Mouse (Mus musculus): ENCODE measurements around the gene Loxl3.
A peak's percentile ranks its signal among the peaks of the same experiment; 100 is the strongest.

The Loxl3 gene

DNA sequence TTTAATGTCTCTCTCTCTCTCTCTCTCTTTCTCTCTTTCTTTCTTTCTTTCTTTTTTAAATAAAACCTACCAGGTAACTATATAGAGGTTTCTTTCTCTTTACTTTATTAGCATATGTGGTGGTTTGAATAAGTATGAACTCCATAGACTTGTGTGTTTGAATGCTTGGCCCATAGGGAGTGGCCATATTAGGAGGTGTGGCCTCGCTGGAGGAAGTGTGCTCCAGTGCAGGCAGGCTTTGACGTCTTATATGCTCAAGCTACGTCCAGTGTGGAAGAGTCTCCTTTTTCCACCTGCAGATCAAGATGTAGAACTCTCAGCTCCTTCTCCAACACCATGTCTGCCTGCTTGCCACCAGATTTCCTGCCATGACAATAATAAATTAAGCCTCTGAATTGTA, 14.9 kb upstream of the Loxl3 start:
- no peak for DNase-seq

DNA sequence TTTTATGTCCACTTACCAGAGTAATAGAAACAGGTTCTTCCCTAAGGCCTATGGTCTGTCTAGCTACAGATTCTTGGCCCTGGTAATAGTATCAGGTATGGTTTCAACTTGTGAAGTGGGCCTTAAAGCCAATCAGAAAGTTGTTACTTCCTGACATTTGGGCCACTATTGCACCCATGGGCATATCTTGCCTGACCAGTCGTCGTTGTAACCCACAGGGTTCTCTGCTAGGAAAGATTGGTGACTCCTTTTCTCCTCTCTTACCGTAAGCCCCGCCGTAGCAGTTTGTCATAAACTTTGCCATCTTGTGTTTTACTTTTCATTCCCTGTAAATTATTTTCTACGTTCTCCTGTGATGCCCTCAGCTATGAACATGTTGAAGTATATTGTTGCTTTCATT, 13.9 kb upstream of the Loxl3 start:
- DNase-seq: no peak

DNA sequence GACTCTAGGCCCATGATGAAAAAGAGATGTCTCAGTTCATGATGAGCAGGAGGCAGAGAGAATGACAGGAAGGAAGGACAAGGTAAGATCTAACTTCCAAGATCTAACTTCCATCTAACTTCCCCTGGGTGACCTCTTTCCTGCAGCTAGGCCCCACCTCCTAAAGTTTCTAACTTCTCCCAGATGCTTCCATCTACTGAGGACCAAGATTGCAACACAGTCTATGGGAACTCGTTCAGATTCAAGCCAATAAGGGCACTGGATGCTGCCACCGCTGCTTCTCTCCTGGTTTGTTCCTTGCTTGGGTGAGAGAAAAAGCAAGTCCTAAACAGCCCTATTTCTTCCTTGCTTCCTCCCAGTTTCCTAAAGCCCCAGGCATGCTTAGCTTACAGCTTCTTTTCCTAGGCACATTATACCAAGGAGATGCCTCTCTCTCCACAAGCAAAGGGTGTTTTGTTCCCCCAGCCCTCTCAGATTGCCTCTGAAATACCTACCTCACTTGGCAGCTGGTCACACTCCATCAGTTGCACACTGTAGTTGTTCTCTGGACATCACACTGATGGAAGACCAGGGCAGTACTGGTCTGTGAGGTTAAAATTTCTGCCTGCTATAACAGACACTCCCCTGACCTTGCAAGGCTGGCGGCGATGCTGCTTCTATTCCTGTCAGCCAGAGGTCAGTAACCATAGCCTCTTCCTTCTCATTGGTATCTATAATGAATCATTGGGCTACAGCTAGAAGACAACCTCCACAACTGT, 13.0 kb upstream of the Loxl3 start:
- no peak for DNase-seq

DNA sequence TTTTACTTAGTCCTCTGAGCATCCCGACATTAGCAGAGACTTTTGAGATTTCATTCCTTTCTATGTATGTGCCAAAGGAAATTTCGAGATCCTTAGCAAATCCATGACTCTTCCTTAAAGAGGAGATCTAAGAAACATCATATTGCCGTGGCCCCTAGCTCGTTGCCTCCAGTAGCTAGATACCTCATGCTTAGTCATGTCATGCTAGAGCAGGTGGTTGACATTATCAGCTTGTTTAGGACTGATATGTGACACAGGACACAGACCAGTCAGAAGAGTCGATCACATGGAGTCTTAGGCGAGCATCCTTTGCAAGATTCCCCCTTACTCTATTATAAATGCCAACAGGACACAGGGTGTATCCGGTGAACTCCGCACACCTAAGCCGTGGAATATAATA, 11.0 kb upstream of the Loxl3 start:
- no peak for DNase-seq

DNA sequence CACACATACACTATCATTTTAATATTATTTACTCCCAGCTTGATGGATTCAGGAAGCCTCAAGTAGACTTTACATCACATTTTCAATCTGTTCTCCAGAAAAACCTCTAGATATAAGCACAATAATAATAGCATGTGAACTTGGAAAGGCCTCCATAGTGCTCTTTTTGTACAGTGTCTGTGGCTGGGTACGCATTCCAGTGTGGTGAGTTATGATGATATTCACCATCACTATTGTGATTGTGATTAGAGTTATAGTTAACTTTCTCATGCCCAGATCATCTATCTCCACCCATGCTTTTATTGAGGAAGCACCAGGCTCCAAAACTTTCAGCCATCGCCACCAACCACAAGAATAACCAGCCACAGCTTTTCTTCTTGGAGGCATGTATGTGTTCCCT, 10.2 kb upstream of the Loxl3 start:
- DNase-seq: no peak

DNA sequence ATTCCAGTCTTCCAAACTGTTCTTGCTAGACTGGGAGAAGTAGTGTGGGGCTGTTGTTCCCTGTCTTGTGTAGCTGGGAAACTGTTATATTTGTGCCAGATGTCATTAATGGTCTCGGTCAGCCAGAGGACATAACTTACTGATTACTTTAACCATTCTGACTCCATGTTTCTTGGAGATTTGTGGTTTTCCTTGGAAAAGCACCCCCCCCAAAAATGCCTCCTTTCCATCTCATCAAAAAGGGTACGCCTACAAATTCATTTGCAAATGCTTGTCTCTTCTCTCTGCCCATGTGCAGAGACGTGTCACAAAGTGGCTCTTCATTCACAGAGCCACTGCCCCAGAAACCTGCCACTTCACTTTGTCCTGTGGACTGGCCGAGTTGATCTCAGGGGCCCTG, 9.6 kb upstream of the Loxl3 start:
- no peak for DNase-seq

DNA sequence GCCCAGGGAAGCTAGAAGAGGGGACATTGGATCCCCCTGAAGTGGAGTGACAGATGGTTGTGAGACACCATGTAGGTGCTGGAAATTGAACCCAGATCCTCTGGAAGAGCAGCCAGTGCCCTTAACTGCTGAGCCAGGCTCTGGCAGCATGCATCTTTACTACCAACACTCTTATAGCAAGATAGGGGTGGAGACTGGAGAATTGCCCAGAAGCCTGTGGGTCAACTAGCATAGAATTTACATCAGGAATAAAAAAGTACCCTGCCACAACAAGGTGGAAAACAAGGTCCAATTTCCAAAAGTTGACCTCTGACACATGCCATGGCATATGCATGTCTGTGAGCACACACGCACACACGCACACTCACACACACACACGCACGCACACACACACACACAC, 8.8 kb upstream of the Loxl3 start:
- no peak for DNase-seq

DNA sequence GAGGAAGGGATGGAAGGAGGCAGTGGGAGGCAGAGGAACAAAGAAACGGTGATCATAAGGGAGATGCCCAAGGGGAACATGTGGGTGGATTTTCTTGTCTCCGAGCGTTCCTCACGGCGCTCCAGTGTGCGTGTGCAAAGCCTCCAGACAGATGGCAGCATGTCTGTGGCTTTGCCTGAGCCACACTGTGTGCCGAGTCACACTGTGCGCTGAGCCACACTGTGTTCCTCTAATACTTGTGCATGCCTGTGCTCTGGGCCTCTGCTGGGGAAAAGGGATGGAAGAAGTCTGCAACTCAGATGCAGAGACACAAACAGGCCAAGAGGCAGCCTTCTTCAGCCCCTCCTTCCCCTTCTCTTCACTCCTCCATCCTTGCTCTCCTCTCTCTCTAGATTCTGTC, 6.7 kb upstream of the Loxl3 start:
- DNase-seq: no peak

DNA sequence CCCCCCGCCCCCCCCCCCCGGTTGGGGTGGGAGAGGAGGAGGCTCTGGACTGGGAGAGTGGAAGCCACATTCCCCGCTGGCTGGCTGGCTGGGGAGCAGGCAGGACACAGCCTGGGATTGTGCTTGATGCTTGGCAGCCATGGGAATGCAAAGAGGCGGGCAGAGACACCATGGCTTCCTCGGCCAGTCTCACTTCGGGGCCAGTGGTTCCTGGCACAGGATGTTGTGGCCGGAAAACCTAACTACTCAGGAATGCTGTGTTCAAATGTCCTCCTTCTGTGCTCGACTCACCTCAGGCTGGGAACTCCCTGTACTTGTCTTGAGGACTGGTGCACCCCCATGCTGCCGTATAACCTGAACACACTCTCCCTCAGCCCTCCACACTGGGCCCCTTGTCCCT, 6.3 kb upstream of the Loxl3 start:
- DNase-seq: no peak

DNA sequence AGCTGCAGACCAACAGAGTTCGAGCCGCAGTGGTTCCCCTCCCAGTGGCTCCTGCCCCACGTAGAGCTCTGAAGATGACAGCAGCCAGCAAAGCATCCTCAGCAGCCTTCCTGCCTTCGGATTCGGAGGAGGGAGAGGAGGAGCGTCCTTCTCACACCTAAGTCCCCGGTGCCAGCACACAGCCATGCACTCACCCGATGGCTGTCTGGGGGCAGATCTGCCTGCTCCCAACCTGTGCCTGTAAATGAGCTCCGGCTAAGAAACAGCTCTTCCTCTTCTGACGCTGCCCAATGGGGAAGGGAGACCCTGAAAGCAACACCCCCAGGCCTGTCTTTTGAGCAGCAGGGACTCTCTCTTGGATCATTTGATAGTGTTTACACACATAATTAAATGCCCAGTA, 4.2 kb upstream of the Loxl3 start:
- no peak for DNase-seq

DNA sequence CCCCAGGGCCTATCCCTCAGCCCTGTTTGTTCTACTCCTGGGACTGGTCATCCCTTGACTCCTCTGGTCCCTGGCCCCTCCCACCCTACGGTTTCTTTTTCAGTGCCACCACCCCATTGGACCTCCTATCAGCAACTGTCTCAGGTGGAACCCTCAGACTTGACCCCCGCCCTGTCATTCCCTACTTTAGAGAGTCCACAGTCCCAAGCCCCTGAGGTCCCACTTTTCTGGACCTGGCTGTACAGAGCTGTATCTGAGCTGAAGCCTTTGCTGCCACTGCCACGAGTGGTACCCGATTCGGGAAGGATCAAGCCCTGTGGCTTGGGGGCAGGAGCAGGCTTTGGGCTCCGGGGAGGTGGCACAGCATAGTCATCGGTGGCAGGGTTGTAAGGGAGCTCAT, 2.9 kb upstream of the Loxl3 start:
- no peak for DNase-seq

DNA sequence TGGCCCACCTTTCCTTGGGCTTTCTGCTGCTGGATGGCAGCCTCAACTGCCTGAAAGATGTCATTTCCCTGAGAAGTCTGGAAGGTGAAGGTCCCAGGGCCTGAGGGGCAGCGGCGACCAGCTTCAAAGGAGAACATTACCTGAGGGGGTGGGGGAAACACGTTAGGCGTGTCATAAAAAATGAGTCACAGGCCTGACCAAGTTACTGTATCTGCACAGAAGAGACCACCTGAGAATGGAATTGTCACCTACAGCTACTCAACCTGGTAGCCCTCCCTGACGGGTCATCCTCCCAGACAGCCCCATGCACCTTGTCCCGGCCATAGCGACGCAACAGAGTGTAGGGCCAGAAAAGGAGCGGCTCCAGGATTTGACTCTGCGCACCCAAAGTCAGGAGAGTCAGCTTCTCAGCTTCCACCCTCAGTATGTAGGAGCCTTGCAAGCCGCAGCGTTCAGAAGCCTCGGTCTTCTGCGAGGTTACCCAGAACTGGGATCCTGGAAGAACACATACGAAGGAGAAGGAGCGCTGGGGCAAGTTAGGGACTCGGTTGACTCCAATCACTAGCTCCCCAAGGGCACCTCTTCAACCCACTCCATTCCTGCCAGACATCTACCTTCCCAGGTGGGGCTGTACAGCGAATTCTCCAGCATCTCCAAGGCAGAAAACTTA, 1.9 kb upstream of the Loxl3 start:
- no peak for DNase-seq

DNA sequence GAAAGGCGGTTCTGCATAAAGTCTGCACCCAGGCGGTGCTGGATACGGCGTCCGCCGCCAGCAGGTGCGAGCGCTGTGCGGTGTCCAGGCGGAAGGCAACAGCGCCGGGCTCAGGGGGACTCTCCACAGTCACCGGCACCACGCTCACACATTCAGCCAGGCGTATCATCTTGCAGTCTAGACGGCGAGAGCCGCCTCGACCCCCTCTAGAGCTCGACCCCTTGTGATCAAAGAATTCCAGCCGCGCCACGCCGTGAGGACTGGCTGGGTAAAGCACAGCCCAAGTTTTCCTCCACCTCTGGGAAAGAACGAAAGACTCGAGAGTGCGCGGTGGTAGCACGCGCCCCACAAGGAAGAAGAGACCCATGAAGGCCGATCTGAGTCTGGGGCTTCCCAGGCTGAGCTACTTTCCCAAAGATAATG, 1.2 kb upstream of the Loxl3 start:
- DNase-seq: peak; percentile 54 to 57

DNA sequence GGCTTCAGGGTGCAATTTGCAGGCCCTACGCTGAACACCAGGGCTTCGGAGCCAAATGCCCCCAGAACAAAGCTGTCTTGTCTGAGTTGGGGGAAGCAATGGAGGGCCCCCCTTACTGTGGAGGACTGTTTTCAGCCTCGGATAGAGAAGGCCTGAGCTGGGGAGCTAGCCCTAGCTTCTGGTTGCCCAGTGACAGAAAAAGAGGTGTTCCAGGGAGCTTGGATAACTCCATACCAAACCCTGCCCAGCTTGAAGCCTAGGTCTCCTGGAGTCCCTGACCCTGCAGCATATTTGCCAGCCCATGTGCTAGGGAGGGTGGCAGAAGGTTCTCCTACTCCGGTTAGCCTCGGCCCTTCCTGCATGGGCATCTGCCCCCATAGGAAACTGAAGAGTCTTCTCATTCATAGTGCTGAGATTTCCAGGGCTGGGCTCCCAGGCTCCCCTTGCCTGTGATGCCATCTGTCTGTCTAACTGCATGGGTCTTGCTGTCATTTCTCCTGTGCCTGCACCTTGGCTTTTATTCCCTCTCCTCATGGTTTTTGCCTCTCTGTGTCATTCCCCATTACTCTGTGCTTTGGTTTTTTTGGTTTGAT, 586 bp downstream of the Loxl3 start:
- DNase-seq: no peak

DNA sequence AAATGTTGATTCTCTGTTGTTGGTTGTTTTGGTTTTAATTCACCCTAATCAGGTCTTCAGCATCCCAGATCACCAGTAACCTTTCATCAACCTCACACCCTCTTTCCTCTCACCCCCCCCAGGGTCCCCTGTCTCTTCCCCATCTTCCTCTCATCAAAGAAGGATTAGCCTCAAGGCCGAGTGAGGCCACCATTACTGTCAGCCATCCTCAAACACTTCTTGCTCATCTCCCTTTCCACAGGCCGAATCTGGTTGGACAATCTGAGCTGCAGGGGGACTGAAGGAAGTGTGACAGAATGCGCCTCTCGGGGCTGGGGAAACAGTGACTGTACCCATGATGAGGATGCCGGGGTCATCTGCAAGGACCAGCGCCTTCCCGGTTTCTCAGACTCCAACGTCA, 3.2 kb downstream of the Loxl3 start:
- DNase-seq: no peak

DNA sequence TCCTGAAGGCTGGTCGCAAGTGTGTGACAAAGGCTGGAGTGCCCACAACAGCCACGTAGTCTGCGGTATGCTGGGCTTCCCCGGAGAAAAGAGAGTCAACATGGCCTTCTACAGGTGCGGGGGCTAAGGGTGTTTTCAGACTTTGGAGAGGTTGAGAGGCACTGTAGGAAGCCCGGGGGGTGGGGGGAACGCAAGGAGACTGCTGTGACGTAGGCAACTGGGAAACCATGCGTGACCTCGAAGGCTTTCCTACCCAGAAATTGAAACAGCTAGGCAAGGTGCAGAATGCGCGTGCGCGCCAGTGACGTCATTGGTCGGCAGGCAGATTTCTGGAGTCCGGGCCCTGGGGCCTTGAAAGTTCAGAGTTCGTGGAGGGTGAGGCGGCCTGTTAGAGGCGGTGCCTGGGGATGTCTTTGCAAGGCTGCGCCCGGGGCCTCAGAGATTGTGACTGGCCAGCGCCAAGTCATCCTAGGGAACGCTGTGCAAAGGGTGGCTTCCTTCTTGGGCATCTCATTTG, 4.6 kb downstream of the Loxl3 start:
- peak; percentile 90 to 95 for DNase-seq

DNA sequence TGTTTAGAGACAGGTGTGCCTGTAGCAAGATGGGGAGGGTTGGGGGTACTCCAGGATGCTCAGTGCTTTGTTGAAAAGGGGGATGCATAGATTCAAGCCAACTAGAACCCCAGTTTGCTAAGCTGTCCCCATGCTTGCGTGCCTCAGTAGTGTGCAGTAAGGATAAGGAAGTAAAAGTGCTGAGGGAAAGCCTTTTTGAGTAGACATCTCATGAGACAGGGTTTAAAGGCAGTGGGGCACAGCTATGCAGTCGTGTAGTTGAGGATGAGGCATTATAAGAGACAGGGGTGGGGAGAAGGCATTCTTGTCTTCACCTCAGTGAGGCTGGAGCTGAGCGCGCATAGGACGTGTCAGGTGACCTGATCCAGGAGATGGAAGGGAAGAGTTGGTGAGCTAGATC, 6.6 kb downstream of the Loxl3 start:
- DNase-seq: no peak

DNA sequence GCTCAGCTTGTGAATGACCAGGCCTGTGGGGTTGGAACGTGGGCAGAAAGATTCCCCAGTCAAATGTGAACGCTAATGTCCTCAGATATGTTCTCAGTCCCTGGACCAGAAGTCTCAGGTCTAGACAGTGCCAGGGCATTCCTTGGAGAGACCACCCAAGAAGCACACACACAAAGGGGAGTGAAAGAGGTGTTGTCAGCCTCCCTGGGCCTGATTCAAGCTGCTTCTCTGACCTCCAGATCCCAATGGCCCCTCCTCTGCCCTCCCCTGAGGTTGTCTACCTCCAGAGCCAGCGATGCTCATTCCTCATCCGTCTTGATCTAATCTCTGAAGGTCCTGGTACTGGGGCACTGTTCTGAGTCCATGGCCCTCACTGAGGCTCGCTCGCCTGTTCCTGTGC, 9.6 kb downstream of the Loxl3 start:
- no peak for DNase-seq

DNA sequence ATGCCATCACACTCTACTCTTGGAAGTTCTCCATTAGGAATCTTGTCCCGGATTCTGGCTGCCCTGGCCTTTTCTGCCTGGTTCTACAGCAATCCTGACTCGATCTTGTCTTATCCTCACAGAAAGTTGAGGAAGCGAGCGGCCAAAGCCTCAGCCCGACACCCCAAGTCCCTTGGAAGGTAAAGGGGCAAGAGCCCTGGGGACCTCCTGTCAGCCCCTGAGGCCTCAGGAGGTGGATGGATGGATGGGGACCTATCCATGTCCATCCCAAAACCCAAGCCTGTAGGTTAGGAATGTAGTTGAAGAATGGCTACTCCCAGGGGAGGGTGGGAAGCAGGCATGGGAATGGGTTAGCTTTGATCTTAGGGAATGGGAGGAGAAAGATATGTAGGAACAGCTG, 10.0 kb downstream of the Loxl3 start:
- no peak for DNase-seq

DNA sequence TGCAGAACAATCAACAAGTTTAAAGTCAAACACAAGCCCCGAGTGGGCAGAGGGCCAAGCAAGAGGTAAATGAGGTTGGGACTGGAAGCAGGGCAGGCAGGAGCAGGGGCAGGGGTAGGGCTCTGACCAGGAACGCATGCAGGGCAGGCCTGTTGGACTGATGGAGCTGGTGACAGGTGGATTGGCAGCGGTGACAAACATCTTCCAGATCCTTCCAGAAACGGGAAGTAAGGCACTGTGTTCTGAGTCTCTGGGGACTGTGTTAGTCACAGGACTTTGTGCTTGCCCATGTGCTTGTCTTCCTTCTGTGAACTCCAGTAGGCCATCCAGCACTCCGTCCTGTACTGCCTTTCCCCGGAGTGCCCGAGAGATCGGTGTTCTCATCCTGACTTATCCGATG, 10.8 kb downstream of the Loxl3 start:
- DNase-seq: no peak

DNA sequence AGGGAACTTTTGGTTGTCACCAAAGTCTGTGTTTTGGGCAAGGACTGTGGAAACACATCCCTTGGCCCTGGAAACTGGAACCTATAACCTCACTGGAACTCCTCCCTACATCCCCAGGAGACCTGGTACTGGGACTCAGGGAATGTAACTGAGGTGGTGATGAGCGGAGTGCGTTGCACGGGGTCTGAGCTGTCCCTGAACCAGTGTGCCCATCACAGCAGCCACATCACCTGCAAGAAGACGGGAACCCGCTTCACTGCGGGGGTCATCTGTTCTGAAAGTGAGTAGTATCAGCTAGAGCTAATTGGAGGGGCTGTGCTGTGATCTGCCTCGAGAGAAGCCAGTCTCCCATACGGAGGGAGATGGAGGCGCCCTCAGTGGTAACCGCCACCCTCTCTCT, 15.4 kb downstream of the Loxl3 start:
- DNase-seq: no peak

DNA sequence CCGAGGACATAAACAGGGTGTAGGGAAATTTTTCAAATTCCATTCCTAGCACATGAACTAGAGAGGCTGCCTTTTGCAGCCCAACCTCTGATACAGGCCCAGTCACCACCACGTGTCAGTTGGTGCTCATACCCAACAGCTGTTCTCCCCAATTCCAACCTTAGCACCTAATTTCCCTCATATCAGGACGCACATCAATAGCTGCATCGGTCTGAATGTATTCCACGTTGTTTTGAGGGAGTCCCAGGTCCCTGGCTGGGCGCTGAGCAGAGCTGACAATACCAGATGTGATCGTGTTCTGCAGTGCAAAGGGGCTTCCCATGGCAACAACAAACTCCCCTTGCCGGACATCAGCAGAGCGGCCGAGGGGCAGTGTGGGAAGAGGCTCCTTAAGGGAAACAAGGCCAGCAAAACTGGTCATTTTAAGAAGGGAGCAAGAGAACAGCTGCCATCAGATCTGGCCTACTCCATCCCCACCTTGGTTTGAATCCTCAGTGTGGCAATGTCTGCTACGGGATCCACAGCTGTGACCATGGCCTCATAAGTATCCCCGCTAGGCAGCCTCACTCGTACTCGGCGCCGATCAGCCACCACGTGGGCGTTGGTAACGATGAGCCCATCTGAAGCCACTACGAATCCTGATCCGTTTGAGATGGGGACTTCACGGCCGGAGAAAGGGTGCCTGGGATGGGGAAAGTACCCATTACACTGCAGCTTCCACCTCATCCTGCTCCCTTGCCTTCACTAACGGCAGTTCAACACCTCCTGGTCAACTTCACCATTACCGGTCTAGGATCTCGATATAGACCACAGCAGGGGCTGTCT, 19.4 kb downstream of the Loxl3 start:
- peak; percentile 16 to 27 for DNase-seq

All from thymus, postnatal 36 days (tissue).